Mouse (Mus musculus) midbrain, embryonic 13.5 days (tissue): ENCODE data around the gene Pfkfb4. TPM values are rescaled to one million over a fixed set of nuclear protein-coding genes. Genes with fewer than 3 reads are reported as not detected.

Source experiments
- ATAC-seq: fragments of 200-750 bp; cut with Nextera tagmentation; 2 replicates; pipeline ENCODE4 v1.8.0; 2017; ENCODE audit warnings: mild to moderate bottlenecking, moderate TSS enrichment, moderate library complexity
- H3K27ac ChIP-seq: fragments of 300-500 bp; sonication (generic); 2 replicates; pipeline ENCODE4 v1.5.1; 2015; ENCODE audit warnings: inconsistent platforms, mild to moderate bottlenecking, moderate library complexity
- H3K27me3 ChIP-seq: fragments of 300-500 bp; sonication (generic); 2 replicates; pipeline ENCODE4 v1.6.1; 2015; ENCODE audit warnings: mild to moderate bottlenecking, inconsistent platforms
- H3K36me3 ChIP-seq: fragments of 300-500 bp; sonication (generic); 2 replicates; pipeline ENCODE4 v1.6.1; 2015; ENCODE audit warnings: mild to moderate bottlenecking, inconsistent platforms
- H3K4me1 ChIP-seq: fragments of 300-500 bp; sonication (generic); replicated peaks from 2 replicates; pipeline ENCODE4 v1.6.1; 2015; ENCODE audit warnings: inconsistent platforms
- H3K4me2 ChIP-seq: fragments of 300-500 bp; sonication (generic); replicated peaks from 2 replicates; pipeline ENCODE4 v1.6.1; 2015; ENCODE audit warnings: moderate library complexity, mild to moderate bottlenecking, inconsistent platforms
- H3K4me3 ChIP-seq: fragments of 300-500 bp; sonication (generic); replicated peaks from 2 replicates; pipeline ENCODE4 v1.5.1; 2015; ENCODE audit warnings: mild to moderate bottlenecking, inconsistent platforms
- H3K9ac ChIP-seq: fragments of 300-500 bp; sonication (generic); replicated peaks from 2 replicates; pipeline ENCODE4 v1.6.1; 2015; ENCODE audit warnings: mild to moderate bottlenecking, inconsistent platforms
- H3K9me3 ChIP-seq: fragments of 300-500 bp; sonication (generic); 2 replicates; pipeline ENCODE4 v1.6.1; 2016; ENCODE audit warnings: mild to moderate bottlenecking, inconsistent platforms
- WGBS: fragments of 180-500 bp; shearing (Covaris S2); methylation state at CpG from one replicate; pipeline ENCODE4 v1.1.7; 2015; 5-methylcytosine and 5-hydroxymethylcytosine counted together
- polyA plus RNA-seq: library from polyadenylated mRNA; unstranded; fragments of >200 nt; fragmentation: Nextera tagmentation; extraction: Ambion mirVana; gene quantifications from 2 replicates; pipeline ENCODE4 v1.2.1, GENCODE M21; 2015

Pfkfb4 gene
- polyA plus RNA-seq, 1 experiment from 2014 or later: 24.4 TPM

- H3K4me1 ChIP-seq: peaks cover 16% of the 10 kb centered on the region
- H3K4me3 ChIP-seq: no peak overlapping the region
- no peaks in the 10 kb centered on the region for H3K27me3 ChIP-seq
- H3K27ac ChIP-seq: no peak overlapping the region
- H3K9me3 ChIP-seq: no peaks in the 10 kb centered on the region
- no peak overlapping the region for H3K4me2 ChIP-seq
- peaks cover 7% of the 10 kb centered on the region; the same call in 1 of the 2 replicates for H3K36me3 ChIP-seq
- 83% methylated on average over 4 of the region's 4 CpGs for WGBS
- ATAC-seq: no peak
- no peak overlapping the region for H3K9ac ChIP-seq
Measured at GRCm38 (mm10) chr9:108999167-108999526, 7.6 kb downstream of the Pfkfb4 start.

- peaks cover 10% of the 10 kb centered on the region; the same call in 1 of the 2 replicates for H3K36me3 ChIP-seq
- peak; percentile 75; the same call in 1 of the 2 replicates for ATAC-seq
- no peak overlapping the region for H3K4me3 ChIP-seq
- 8% methylated on average over 3 of the region's 3 CpGs for WGBS
- H3K9ac ChIP-seq: no peak overlapping the region
- H3K4me2 ChIP-seq: no peak overlapping the region
- peaks cover 8% of the 10 kb centered on the region; the same call in 1 of the 2 replicates for H3K4me1 ChIP-seq
- no peaks in the 10 kb centered on the region for H3K9me3 ChIP-seq
- H3K27me3 ChIP-seq: no peaks in the 10 kb centered on the region
- no peak overlapping the region for H3K27ac ChIP-seq
Measured at GRCm38 (mm10) chr9:109000726-109001125, 9.1 kb downstream of the Pfkfb4 start.

GRCm38 (mm10) chr9:109003201-109003600, 11.6 kb downstream of the Pfkfb4 start:
- Histone ChIP-seq H3K9me3 (no peaks in the 10 kb centered on the region), H3K4me3 (no peak overlapping the region), H3K27me3 (no peaks in the 10 kb centered on the region), H3K4me2 (no peak overlapping the region), H3K36me3 (peaks cover 25% of the 10 kb centered on the region), H3K27ac (no peak overlapping the region), H3K4me1 (0 out of 2 replicates have a peak, but pooled peaks cover 6% of the 10 kb centered on the region), H3K9ac (no peak overlapping the region)
- WGBS: 59% methylated on average over 2 of the region's 2 CpGs
- no peak for ATAC-seq

GRCm38 (mm10) chr9:109007025-109007780, 15.6 kb downstream of the Pfkfb4 start:
- H3K9ac ChIP-seq: no peak overlapping the region
- no peak for ATAC-seq

GRCm38 (mm10) chr9:109008081-109008480, 16.5 kb downstream of the Pfkfb4 start:
- Histone ChIP-seq H3K9ac (no peak overlapping the region), H3K36me3 (peaks cover 54% of the 10 kb centered on the region)
- WGBS: 81% methylated on average over 9 of the region's 9 CpGs

More at GRCm38 (mm10) chr9:109007025-109007780, 15.6 kb downstream of the Pfkfb4 start:
- no peaks in the 10 kb centered on the region for H3K4me1 ChIP-seq
- no peaks in the 10 kb centered on the region for H3K27me3 ChIP-seq
- no peak overlapping the region for H3K4me2 ChIP-seq
- no peak overlapping the region for H3K27ac ChIP-seq
- no peak overlapping the region for H3K4me3 ChIP-seq
- H3K9me3 ChIP-seq: no peaks in the 10 kb centered on the region
- 90% methylated on average over 21 of the region's 21 CpGs for WGBS
- H3K36me3 ChIP-seq: peaks cover 61% of the 10 kb centered on the region

GRCm38 (mm10) chr9:109008994-109009635, 17.5 kb downstream of the Pfkfb4 start:
- Histone ChIP-seq H3K4me3 (no peak overlapping the region), H3K4me1 (no peaks in the 10 kb centered on the region), H3K36me3 (peaks cover 59% of the 10 kb centered on the region), H3K27ac (no peak overlapping the region), H3K9ac (no peak overlapping the region), H3K4me2 (no peak overlapping the region), H3K27me3 (no peaks in the 10 kb centered on the region), H3K9me3 (no peaks in the 10 kb centered on the region)
- WGBS: 81% methylated on average over 10 of the region's 10 CpGs
- no peak for ATAC-seq

More at GRCm38 (mm10) chr9:109008081-109008480, 16.5 kb downstream of the Pfkfb4 start:
- Histone ChIP-seq H3K9me3 (no peaks in the 10 kb centered on the region), H3K27me3 (no peaks in the 10 kb centered on the region), H3K27ac (no peak overlapping the region; the same call in 1 of the 2 replicates), H3K4me3 (no peak overlapping the region), H3K4me1 (no peaks in the 10 kb centered on the region), H3K4me2 (no peak overlapping the region)
- no peak for ATAC-seq

- Histone ChIP-seq H3K27me3 (no peaks in the 10 kb centered on the region), H3K4me2 (no peak overlapping the region), H3K27ac (no peak overlapping the region), H3K36me3 (peaks cover 59% of the 10 kb centered on the region), H3K4me3 (no peak overlapping the region), H3K4me1 (no peaks in the 10 kb centered on the region), H3K9me3 (no peaks in the 10 kb centered on the region), H3K9ac (no peak overlapping the region)
- WGBS: 70% methylated on average over 17 of the region's 17 CpGs
- ATAC-seq: no peak
Measured at GRCm38 (mm10) chr9:109009636-109010315, 18.2 kb downstream of the Pfkfb4 start.

GRCm38 (mm10) chr9:109010316-109010690, 18.7 kb downstream of the Pfkfb4 start:
- Histone ChIP-seq H3K4me3 (no peak overlapping the region), H3K36me3 (peaks cover 59% of the 10 kb centered on the region), H3K4me2 (no peak overlapping the region), H3K9ac (no peak overlapping the region), H3K4me1 (no peaks in the 10 kb centered on the region), H3K27me3 (no peaks in the 10 kb centered on the region), H3K9me3 (no peaks in the 10 kb centered on the region), H3K27ac (no peak overlapping the region)
- no peak for ATAC-seq
- WGBS: 91% methylated on average over 14 of the region's 14 CpGs

GRCm38 (mm10) chr9:109015397-109015796, 23.8 kb downstream of the Pfkfb4 start:
- Histone ChIP-seq H3K36me3 (peaks cover 30% of the 10 kb centered on the region), H3K4me1 (no peaks in the 10 kb centered on the region), H3K4me3 (no peak overlapping the region), H3K9ac (no peak overlapping the region), H3K4me2 (no peak overlapping the region), H3K27ac (no peak overlapping the region), H3K27me3 (no peaks in the 10 kb centered on the region), H3K9me3 (no peaks in the 10 kb centered on the region)
- 83% methylated on average over 8 of the region's 8 CpGs for WGBS
- ATAC-seq: no peak

GRCm38 (mm10) chr9:109016973-109017604, 25.5 kb downstream of the Pfkfb4 start:
- no peak overlapping the region for H3K27ac ChIP-seq
- 76% methylated on average over 11 of the region's 11 CpGs for WGBS
- no peak overlapping the region for H3K4me2 ChIP-seq
- H3K9ac ChIP-seq: no peak overlapping the region
- no peak for ATAC-seq
- peaks cover 13% of the 10 kb centered on the region; the same call in 1 of the 2 replicates for H3K36me3 ChIP-seq
- no peaks in the 10 kb centered on the region for H3K4me1 ChIP-seq
- H3K4me3 ChIP-seq: no peak overlapping the region
- no peaks in the 10 kb centered on the region for H3K9me3 ChIP-seq
- no peaks in the 10 kb centered on the region for H3K27me3 ChIP-seq

GRCm38 (mm10) chr9:109021428-109021827, 29.9 kb downstream of the Pfkfb4 start:
- Histone ChIP-seq H3K9ac (no peak overlapping the region; the same call in 1 of the 2 replicates), H3K27ac (no peak overlapping the region), H3K27me3 (no peaks in the 10 kb centered on the region), H3K4me1 (no peaks in the 10 kb centered on the region), H3K4me2 (no peak overlapping the region), H3K9me3 (no peaks in the 10 kb centered on the region), H3K36me3 (peaks cover 31% of the 10 kb centered on the region), H3K4me3 (no peak overlapping the region)
- ATAC-seq: no peak
- 92% methylated on average over 4 of the region's 4 CpGs for WGBS
